Mouse (Mus musculus) ES-Bruce4 (cell line): ENCODE measurements around the gene Pgam1.

ENCODE experiments used
- CTCF ChIP-seq: IDR thresholded peaks from one replicate; pipeline ENCODE4 v1.8.1; 2011; ENCODE audit warnings: low read depth, low read length
- POLR2A ChIP-seq: IDR thresholded peaks from one replicate; pipeline ENCODE4 v1.8.1; 2011; ENCODE audit warnings: low read length; ENCODE audit not compliant: insufficient read depth

DNA sequence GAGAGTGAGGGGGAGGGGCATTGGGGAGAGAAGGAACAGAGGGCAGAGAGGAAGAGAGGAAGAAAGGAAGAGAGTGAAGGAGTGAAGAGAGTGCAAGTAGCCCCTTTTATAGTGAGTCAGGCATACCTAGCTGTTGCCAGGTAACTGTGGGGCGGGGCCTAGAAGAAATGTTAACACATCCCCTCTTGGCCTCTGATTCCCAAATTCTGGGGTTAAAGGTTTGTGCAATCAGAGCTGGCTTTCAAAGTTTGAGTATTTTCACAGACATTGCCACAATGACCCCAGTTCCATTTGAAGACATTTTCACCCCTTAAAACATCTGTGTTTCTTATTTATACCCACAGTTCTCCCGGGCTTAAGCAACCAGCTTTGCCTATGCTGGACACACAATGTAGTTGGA lies 6.5 kb upstream of the Pgam1 start:
- TF ChIP-seq POLR2A (no peak), CTCF (no peak)
